Mouse (Mus musculus): ENCODE measurements around the gene Slc4a1.
"Not testable (repeated sequence)": the region's sequence is repeated elsewhere in the genome, so short reads cannot be mapped to it uniquely, and the experiment has no call there.

Gene Slc4a1

DNA sequence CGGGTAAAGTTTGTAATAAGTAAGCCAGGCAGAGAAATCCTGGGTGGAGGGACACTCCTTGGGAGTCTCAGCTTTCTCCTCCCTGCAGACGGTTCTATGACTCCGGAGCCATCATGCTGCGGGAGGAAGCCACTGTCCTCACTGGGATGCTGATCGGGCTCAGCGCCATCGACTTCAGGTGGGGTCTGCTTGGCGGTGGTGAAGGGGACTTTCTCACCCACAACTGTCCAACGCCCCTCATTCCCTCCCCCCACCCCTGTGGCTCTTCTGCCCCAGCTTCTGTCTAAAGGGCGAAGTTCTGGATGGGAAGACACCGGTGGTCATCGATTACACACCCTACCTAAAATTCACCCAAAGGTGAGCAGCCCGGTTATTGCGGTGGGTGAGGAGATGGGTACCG is 33.1 kb upstream of the Slc4a1 start:
- DNase-seq (ENCODE audit: extremely low spot score, low spot score), result no peak

DNA sequence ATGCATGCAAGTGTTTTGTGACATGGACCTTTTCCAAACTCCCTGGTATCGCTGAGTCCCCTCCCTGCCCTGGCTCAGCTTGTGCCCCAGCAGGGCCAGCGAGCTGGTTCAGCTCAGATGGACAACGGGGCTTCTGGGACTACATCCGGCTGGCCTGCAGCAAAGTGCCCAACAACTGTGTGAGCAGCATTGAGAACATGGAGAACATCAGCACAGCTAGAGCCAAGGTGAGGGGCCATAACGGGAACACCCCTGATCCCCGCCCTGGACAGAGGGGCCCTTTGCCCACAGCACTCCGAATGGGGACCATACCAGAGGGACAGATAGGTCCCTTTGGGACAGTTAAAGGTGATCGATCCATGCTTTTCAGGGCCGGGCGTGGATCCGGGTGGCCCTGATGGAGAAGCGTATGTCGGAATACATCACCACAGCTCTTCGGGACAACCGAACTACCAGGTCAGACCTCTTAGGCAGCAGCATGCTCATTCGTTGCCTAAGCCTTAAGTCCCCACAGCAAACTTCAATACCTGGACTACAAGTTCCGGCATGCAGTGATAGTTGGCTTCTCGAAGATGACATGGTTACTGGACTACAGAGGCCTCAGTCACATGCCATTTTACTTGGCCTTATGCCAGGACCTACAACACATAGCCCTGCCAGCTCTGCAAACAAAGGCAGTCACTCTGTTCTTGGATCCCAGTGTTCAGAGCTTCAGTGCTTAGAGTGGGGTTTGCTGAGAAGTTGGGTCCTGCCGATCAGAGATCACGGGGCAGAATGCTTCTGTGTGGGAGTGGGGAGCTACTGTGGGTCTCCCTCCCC is 32.2 kb upstream of the Slc4a1 start:
- DNase-seq (ENCODE audit: extremely low spot score, low spot score), result no peak

DNA sequence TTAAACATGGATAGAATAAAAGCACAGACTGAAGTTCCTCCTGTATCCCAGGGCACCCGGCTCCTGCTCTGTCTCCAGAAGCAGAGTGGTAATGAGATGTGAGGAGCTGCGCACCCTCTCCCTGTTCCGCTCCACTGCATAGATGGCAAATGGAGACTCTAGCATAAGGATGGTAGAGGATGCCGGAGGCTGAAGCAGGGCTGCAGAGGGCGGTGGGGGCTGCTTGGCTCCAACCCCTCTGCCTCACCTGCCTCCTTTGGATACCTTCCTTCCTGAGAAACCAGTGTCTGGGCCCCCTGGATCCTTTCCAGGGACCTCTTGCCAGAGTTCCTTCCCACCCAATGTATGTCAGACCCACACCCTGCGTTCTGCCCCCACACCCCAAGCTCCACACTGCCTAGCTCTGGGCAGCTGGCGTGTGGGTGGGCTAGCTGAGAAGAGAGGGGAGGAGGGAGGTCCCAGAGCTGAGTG is 30.7 kb upstream of the Slc4a1 start:
- DNase-seq (ENCODE audit: extremely low spot score, low spot score), result no peak

DNA sequence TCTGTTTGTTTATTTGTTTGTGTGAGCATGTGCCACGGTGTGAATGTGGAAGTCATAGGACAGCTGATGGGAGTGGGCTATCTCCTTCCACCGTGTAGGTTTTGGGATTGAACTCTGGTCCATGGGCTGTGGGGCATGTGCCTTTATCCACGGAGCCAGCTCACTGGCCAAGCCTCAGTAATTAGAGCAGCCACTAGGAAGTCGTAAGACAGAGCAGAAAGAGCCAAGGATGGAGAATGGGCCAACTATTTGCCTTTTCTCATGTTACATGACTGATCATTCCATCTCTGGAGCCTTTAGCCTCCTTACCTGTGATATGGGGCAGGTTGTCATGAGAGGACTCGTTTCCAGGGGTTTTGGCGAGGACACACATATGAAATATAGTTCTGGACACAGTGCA is 30.3 kb upstream of the Slc4a1 start:
- DNase-seq (ENCODE audit: extremely low spot score, low spot score), result no peak

DNA sequence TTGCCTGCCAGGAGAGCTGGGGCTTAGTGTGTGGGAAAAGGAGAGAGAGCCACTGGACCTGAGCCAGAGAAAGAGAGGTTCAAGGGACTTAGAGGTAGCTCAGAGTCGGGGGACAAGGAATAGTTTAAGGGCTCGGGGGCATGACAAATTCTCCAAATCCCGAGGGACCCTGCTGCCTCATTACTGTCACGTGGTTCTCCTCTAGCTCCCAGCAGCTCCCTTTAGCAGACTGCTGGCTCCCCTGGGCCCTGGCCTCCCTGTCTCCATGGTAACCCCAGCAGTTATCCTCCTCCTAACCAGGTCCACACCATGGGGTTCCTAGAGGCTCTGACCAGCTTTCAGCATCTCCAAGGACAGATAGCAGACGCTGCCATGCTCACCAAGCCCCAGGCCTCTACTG is 29.2 kb upstream of the Slc4a1 start:
- DNase-seq (ENCODE audit: extremely low spot score, low spot score), result no peak

DNA sequence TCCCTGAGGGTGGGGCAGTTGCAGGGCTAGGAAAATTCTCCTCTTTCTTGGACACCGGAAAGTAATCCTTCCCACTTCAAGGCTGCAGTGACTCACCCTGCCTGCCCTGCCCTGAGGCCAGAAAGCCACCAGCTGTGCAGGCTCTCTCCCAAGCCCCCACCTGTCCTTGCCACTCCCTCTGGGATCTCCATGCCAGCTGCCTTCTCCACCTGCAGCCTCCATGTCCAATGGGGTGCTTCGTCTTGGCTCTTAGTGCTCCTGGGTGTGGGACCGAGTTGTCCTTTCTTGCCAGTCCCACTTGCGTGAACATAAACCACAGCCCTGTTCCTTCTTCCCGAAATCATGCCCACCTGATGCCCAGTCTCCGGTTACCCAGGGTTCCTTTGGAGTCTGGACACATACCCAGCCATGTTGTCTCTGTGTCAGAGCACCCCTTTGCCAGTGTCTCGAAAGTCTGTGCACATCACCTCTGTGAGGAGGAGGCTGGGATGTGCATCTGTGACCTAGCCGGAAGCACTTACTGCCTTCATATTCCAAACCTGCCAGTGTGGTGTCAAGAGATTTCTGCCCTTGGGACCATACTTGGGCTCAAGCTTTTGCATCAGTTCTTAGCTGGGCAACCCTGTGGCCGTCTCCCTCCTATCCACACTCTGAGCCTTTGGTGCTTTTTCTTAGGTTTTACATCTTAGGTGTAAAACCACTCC is 28.6 kb upstream of the Slc4a1 start:
- DNase-seq (ENCODE audit: extremely low spot score, low spot score), result no peak

DNA sequence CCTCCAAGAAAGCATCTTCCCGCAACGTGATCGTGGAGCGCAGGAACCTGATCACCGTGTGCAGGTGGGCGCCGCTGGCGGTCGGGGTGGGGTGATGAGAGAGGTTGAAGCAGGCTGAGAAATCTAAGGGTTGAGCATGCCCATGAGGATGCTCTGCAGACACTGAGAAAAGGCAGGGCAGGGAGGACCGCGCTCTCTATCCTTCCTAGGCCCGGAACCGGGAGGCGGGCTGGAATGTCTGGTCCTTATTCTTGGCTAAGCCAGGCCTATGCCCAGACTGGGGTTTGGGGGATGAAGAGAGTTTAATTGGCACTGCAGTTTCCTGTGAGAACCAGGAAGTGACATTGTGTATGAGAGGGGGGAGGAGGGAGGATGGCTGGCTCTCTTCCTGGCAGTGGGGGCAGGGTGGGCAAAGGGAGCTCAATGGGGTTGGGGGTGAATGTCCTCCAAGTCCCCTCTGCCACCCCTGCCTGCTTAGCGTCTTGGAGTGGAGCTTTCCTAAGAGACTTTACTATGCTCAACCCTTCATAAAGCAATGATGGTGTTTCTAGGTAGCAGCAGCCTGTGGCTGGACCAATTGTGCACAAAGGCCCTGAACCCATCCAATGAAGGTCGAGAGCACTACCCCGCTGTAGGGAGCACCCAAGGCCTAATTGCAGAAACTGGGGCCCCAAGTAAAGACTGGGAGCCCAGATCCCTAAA is 27.9 kb upstream of the Slc4a1 start:
- no peak for DNase-seq (ENCODE audit: extremely low spot score, low spot score)

DNA sequence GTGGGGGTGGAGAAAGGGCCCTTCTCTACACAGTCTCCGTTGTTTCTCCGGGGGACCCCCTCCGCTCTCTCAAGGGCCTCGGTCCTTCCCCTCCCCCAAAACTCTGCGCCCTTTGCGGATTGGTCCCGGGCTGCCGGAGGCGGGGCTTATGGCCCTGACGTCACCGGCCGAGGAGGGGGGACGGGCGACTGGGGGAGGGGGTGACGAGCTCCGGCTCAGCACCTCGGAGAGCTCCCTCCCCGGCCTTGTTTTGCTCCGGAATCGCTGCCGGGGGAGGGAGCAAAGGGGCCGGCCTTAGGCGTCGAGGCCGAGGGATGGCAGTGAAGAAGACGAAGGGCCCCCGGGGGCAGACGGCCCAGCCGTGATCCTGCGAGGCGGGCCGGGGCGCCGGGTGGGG is 27.2 kb upstream of the Slc4a1 start, which contains the start of gene Rundc3a:
TSS of gene Rundc3a (plus strand) at position 166 of the 397 bp plus-strand sequence.
- DNase-seq (ENCODE audit: extremely low spot score, low spot score), result peak; percentile 94

DNA sequence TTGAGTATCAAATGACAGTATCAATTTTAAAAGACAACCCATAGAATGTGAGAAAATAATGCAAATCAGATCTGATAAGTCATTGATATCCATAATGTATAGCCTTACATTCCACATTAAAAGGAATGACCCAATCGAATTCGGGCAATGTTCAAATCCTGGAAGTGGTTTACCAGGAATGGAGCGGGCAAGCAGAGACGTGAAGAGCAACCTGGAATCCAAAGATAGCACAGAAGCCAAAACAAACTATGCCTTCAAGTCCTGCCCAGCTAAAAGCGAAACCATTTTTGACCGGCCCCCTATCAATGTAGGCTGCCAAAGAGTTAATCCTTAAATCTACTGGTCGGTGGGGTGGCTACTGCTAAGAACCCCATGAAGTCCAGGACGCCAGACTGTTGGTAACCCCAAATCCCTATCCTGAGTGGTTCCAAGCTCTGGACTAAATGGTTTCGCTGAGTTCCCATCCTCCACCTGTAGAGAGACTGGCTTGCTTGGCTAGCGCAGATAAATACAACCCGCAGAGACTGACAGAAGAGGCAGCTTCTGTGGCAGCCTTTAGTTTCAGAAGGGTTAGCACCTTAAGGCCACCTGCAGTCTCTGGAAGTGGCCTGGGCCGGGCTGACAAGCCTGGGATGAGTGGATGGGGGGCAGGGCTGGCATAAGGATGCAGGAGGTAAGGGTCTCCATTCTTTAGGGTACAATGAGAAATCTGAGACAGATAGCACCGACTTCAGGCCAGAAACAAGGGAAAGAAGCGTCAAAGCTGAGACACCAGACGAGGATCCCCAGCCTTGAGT is 26.6 kb upstream of the Slc4a1 start:
- DNase-seq (ENCODE audit: extremely low spot score, low spot score), result no peak

DNA sequence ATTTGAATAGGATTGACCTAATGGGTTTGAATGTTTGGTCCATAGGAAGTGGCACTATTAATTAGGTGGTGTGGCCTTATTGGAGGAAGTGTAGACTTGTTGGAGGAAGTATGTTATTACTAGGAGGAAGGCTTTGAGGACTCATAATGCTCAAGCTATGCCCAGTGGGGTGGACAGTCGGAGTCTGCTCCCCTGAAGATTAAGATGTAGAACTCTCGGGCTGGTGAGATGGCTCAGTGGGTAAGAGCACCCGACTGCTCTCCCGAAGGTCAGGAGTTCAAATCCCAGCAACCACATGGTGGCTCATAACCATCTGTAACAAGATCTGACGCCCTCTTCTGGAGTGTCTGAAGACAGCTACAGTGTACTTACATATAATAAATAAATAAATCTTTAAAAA is 23.4 kb upstream of the Slc4a1 start:
- not testable (repeated sequence) for DNase-seq (ENCODE audit: extremely low spot score, low spot score)

DNA sequence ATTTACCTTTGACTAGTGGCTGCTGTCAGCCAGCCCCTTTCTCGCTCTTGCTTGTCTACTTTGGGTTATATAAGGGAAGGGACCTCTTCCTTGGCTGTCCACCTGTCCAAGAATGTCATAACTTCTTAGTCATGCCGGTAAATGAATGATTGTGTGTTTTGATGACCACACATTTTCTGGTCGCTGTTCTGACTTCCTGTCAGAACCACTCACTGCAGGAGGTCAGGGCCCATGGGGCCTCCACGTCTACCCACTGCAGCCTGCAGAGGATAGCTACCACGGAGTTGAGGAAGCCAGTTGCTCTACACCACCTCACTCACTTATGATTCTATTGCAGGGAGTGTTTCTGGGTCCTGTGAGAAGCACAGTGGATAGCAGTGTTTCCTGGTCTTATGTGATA is 20.1 kb upstream of the Slc4a1 start:
- DNase-seq (ENCODE audit: extremely low spot score, low spot score), result no peak

DNA sequence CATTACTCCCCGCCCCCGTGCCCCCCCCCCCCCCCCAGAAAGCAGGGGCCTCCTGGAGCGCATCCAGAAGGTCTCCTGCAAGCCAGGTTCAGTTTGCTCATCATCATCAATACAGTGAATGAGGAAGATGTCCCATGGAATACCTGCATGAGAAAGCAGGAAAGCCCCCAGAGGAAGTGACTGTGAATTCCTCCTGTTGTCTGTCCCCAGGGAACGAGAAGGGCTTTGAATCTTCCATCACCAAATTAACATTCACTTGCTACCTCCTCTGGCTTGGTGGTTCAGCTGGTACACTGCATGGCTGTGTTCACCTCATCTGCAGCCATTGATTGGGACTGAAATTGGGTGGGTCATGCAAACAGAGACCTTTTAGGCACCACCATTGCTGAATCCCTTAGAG is 19.1 kb upstream of the Slc4a1 start:
- DNase-seq (ENCODE audit: extremely low spot score, low spot score), result no peak

DNA sequence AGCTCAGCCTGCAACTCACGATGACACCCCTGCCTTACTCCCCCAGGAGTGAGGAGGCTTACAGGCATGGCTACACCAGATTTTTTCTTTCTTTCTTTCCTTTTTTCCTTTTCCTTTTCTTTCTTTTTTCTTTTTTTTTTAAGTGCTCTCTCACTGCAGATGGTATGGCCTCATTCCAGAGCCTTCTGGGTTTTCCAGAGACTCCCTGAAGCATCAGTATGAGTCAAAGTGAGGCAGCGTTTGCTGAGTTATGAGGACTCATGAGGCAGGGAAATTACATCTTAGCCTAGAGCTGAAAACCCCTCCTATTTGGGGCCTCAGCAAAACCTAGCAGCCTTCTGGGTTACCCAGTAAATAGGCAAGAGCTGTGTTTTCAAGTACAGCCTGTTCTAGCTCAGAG is 18.4 kb upstream of the Slc4a1 start:
- no peak for DNase-seq (ENCODE audit: extremely low spot score, low spot score)

DNA sequence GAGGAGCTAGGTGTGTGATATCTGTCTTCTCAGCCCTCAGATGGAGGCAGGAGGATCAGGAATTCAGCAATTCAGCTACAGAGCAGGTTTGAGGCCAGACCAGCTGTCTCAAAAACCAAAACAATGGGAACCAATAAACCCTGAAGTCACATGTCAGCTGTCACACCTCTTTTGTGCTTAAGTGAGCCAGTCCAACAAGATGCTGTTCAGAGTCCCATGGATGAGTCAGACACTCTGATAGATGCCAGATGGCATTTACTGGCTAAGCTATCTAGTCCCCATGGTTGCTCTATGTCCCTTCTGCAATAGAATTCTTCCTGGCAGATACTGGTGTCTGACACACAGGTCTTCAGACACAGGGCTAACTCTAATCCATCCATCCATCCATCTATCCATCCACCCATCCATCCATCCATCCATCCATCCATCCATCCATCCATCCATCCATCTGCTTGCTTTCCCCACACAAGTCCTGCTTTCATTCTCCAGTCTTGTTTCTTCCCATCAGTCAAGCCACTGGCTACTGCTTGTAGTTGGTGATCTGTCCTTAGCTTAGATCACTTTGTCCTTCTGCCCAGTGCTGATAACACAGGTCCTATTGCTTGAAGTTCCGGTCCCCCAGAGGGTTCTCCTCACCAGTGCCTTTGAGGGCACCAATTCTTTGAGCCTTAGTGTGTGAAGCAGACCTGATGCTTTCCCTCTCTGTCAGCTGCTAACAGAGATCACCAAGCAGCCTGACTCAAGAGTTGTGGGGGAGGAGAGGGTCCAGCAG is 17.5 kb upstream of the Slc4a1 start:
- no peak for DNase-seq (ENCODE audit: extremely low spot score, low spot score)

DNA sequence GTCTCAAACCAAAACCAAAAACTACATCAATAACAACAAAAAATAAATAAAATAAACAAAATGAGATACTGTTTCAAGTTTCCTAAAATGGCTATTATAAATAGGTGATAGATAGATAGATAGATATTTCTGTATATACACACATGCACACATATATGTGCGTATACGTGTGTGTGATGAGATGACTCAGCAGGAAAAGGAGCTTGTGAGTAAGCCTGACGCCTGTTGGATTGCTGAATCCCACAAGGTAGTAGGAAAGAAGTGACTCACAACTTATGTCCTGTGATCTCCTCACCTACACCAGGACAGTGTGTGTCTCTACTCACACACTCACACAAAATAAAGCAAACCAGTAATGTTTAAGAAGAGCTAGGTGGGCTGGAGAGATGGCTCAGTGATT is 16.8 kb upstream of the Slc4a1 start:
- no peak for DNase-seq (ENCODE audit: extremely low spot score, low spot score)

DNA sequence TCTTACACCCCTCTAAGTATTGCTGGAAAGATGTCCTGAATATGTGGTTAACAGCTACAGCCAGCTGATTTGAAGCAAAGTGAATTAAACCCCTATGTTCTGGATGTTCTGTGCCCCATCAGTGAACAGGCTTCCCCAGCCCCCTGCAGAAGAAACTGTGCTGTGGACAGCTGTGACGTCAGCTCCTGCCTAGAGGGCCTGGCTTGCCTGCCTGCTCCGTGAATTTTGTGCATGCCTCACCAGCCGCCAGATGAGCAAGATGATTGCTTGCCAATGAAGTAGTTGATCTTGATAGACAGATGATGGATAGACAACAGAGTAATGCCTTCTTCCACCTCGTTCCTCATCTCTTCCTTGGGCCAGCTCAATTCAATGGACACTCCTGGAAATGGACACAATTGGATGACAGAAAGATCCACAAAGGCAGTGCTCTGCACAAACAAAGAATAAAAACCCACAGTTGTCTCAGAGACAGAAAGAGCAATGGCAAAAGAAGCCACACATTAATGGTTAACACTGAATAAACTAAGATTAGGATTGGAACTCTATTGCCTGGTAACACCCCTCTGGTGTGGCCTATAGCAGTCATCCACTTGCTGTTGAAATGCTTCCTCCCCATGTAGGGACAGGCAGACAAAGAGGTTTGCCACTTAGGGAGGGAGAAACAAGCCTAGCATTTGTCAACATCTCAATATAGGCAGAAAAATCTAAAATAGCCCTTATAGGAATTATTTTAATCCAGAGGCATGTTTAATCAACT is 15.5 kb upstream of the Slc4a1 start:
- no peak for DNase-seq (ENCODE audit: extremely low spot score, low spot score)

DNA sequence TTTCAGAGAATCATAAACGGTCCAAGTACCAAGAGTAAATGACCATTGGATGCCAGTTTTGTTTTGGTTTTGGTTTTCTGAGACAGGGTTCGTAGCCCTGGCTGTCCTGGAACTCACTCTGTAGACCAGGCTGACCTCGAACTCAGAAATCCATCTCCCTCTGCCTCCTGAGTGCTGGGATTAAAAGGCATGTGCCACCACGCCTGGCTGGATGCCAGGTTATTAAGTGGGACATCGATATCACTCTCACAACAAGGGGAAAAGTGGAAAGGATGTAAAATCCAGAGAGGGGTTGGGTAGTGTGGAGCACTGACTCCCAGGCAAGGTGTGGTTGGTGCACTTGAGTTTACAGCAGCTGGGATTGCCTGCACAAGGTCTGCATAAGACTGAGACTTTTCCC is 14.1 kb upstream of the Slc4a1 start:
- no peak for DNase-seq (ENCODE audit: extremely low spot score, low spot score)

DNA sequence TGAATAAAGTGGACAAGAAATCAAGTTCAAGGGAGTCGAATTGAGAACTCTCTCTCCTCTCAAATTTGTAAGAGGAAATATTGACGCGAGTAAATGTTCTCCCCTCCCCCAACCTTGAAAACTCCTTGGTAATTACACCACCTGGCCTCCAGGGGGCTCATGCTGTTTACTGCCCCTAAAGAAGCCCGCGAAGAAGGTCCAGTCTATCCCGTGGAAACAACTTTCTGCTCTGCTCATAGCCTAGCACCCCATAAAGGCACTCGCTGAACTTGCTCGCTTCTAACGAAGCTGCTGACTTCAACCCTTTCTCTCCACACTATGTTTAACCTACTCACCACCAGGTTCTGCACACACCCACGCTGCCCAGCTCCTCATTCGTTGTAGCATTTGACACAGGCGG is 11.2 kb upstream of the Slc4a1 start:
- no peak for DNase-seq (ENCODE audit: extremely low spot score, low spot score)

DNA sequence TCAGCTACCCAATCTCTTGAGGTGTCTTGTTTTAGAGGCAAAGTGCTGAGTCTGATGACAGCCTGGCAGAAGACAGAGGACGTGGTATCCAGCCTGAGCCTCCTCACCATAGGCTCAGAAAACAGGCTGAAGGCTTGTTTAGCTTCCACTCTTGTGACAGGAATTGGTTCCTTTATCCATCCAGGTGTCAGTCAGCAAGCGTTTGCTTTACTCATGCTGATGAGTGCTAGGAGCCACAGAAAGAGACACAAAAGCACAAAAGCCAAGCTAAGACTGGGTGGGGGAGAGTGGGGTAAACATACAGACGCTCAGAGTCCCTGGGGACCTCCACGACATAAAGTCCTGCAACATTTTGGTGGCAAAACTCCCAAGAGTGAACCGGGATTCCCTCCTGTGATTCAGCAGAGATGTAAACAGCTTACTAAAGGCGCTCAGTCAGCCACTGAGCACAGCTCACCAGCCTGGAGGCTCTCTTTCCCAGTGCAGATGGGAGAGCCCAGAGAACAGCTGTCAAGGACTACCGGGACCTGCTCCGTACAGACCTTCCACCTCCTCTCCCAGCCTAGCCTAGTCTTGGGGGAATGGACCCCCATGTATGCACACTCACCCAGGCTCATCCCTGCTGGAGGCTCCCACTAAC is 10.3 kb upstream of the Slc4a1 start:
- DNase-seq (ENCODE audit: extremely low spot score, low spot score), result no peak
